Mouse (Mus musculus): ENCODE measurements at regions not wholly inside any gene's neighbourhood (a gene's known extent, or its start where the extent isn't known, plus 50 kb on each side); places are given as distances from the start of the nearest gene placed in this dataset.

DNA sequence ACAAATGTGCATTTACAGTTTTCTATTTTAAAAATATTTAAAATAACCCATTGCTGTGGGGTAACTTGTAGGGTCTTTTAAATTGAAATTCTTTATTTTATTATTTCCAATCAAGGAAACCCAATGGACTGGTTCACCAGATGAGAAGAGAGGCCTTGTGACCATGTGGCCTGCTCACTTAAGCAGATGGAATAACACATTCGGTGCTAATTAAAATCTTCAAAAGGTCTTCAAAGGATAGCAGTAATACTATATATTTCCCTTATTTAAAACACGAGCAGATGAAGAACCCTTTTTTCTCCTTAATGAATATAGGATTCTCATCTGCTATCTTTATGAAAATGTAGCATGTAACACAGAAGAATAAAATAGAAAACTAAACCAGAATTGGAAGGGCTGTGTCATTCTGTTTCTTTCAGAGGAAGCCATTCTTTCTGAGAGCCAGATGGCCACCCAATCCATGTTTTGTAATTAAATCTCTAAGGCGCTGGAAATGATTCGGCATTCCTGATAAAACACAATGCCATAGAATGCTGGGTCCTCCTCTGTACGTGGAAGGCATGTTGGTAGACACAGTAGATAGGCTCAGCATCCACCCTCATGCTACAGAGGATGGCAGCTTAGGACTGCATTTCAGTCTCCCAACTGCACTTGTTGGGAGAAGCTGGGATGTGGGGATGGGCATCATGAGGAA lies 134.4 kb upstream of the Cttnbp2 start:
- H3K9ac ChIP-seq, result no peak overlapping the region
- H3K4me3 ChIP-seq, result no peak overlapping the region
- H3K27me3 ChIP-seq (replicated peaks), result no peaks in the 10 kb centered on the region
- H3K4me2 ChIP-seq, result no peak overlapping the region
- H3K9me3 ChIP-seq, result no peaks in the 10 kb centered on the region
- no peak overlapping the region for H3K27ac ChIP-seq (replicated peaks)
- no peak for ATAC-seq (ENCODE audit: extremely low read depth, insufficient number of reproducible peaks, low FRiP score, low TSS enrichment)
- 76% methylated on average over 5 of the region's 5 CpGs for WGBS
- H3K4me1 ChIP-seq, result peaks cover 10% of the 10 kb centered on the region; the same call in 1 of the 2 replicates
- no peaks in the 10 kb centered on the region for H3K36me3 ChIP-seq

DNA sequence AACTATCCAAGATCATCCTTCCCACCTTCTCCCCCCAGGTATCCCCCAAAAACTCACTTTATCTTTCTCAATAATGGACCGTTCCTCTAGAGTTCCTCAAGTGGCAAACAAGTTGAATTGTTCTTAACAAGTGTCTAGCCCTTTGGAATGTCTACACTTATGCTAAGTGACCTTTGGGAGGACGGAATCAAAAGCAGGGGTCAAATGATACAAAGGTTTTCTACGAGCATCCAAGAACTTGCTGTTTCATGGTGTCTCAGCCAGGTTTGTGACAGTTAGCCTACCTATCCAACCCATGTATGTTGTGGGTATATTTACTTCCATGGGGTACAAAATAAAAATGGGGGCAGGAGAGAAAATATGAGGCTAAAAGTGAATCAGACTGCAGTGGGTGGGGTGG lies 136.7 kb upstream of the Cttnbp2 start:
- Histone ChIP-seq H3K36me3 (no peaks in the 10 kb centered on the region), H3K9me3 (no peaks in the 10 kb centered on the region), H3K27ac (replicated peaks) (no peak overlapping the region), H3K9ac (no peak overlapping the region), H3K4me2 (no peak overlapping the region), H3K4me1 (peaks cover 10% of the 10 kb centered on the region; the same call in 1 of the 2 replicates), H3K27me3 (replicated peaks) (no peaks in the 10 kb centered on the region), H3K4me3 (no peak overlapping the region)
- WGBS, result 62% methylated on average over 3 of the region's 3 CpGs
- ATAC-seq (ENCODE audit: extremely low read depth, insufficient number of reproducible peaks, low FRiP score, low TSS enrichment), result no peak

DNA sequence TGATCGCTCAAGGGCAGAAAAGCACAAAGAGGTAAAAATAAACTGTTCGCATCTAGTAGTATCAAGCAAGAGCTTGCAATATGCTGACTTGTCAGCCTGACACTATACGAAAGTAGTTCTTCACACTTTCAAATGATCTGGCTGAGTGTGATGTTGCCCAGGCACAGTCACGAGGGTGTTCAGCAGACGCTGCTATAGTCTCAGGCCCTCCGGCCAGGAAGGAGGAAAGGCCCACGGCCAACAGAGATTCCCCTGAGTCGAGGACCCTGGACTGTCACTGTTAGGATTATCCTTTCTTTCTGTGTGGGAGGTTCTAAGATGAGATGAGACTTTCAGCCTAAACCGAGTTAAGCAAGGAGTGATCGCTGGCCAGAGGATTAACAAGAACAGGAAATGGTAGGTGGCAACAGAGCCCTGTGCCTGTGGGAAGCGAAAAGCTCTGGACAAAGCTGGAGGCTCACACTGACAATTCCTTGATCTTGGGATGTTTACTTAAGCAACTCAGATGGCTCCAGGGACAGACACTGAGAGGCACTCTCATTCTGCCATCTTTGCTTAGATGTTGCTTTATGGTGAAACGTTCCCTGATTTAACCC lies 137.5 kb upstream of the Cttnbp2 start:
- Histone ChIP-seq H3K4me3 (no peak overlapping the region), H3K36me3 (no peaks in the 10 kb centered on the region), H3K4me1 (peaks cover 10% of the 10 kb centered on the region; the same call in 1 of the 2 replicates), H3K4me2 (no peak overlapping the region), H3K27me3 (replicated peaks) (no peaks in the 10 kb centered on the region), H3K27ac (replicated peaks) (peak overlapping the region; percentile 24; the same call in 1 of the 2 replicates), H3K9ac (no peak overlapping the region), H3K9me3 (no peaks in the 10 kb centered on the region)
- 38% methylated on average over 12 of the region's 12 CpGs for WGBS
- no peak for ATAC-seq (ENCODE audit: extremely low read depth, insufficient number of reproducible peaks, low FRiP score, low TSS enrichment)

DNA sequence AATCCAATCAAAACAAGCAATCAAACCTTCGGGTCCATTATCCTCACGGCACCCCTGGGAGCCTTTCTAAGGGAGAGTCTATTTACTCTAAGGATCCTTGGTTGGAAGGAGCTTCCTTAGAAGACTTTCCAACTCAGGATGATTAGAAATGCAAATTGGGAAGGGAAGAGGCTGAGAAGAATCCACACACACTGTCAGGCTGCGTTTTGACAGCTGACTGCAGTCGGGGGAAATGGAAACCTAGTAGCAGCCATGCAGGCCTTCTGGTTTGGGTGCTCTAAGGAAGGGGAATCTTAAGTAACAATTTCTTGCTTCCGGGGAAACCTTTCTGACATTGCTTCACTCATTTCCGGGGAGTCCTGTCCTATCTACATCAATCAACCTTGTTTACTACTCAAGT lies 139.6 kb upstream of the Cttnbp2 start:
- peaks cover 10% of the 10 kb centered on the region; the same call in 1 of the 2 replicates for H3K4me1 ChIP-seq
- no peak overlapping the region for H3K27ac ChIP-seq (replicated peaks)
- H3K9me3 ChIP-seq, result no peaks in the 10 kb centered on the region
- no peaks in the 10 kb centered on the region for H3K27me3 ChIP-seq (replicated peaks)
- no peak overlapping the region for H3K4me2 ChIP-seq
- H3K9ac ChIP-seq, result no peak overlapping the region
- no peaks in the 10 kb centered on the region for H3K36me3 ChIP-seq
- no peak overlapping the region for H3K4me3 ChIP-seq
- no peak for ATAC-seq (ENCODE audit: extremely low read depth, insufficient number of reproducible peaks, low FRiP score, low TSS enrichment)
- 57% methylated on average over 6 of the region's 6 CpGs for WGBS

DNA sequence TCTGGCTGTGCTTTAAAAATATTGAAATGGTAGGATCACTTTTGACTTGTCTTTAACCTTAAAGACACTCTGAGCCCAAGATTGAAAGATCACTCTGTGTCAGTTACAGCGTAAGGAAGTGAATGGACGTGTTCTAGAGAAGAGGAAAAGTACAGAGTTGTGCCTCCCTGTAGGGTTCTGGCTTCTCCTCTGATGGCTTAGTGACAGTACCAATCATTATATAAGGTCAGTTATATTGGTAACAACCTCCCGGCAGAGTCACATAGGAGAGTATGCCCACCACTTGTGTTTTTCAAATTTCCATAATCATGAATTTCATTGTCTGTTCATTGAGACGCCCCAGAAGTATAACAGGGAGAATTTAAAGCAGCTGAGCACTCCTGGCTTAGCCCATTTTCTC lies 141.6 kb upstream of the Cttnbp2 start:
- H3K27ac ChIP-seq (replicated peaks), result no peak overlapping the region
- H3K9me3 ChIP-seq, result no peaks in the 10 kb centered on the region
- H3K4me2 ChIP-seq, result no peak overlapping the region
- no peaks in the 10 kb centered on the region for H3K36me3 ChIP-seq
- H3K27me3 ChIP-seq (replicated peaks), result no peaks in the 10 kb centered on the region
- no peak overlapping the region for H3K9ac ChIP-seq
- WGBS, result 84% methylated on average over 4 of the region's 4 CpGs
- H3K4me3 ChIP-seq, result no peak overlapping the region
- no peak for ATAC-seq (ENCODE audit: extremely low read depth, insufficient number of reproducible peaks, low FRiP score, low TSS enrichment)
- peaks cover 10% of the 10 kb centered on the region; the same call in 1 of the 2 replicates for H3K4me1 ChIP-seq

DNA sequence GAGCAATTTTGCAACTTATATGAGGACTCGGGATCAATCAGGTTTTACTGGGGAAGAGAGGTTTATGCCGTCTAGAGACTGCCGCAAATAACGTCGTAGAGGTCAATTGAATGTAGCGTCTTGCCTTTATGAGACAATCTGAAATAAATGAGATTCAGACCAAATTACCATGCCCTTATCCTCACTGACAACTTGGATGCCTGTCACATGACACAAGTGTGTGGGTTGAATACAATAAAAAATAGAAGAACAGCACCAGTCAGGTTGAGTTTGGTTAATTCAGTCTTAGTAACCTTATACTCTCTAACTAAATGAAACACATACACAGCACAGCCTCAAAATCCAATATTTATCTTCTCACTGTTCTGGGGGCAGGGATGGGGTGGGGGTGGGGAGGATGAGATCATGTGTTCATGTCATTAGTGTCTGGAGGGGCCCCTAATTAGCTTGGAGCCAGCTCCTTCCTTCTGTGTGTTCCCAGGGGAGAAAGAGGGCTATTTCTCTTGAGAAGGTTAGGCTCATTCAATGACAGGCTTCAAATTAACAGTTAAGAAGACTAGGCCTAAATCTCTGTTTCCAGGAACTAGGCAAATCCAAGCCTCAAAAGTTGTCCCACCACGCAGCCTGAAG lies 142.2 kb upstream of the Cttnbp2 start:
- H3K36me3 ChIP-seq, result no peaks in the 10 kb centered on the region
- WGBS, result 80% methylated on average over 7 of the region's 7 CpGs
- no peaks in the 10 kb centered on the region for H3K9me3 ChIP-seq
- H3K4me2 ChIP-seq, result no peak overlapping the region
- H3K27ac ChIP-seq (replicated peaks), result no peak overlapping the region
- H3K4me1 ChIP-seq, result peaks cover 8% of the 10 kb centered on the region; the same call in 1 of the 2 replicates
- ATAC-seq (ENCODE audit: extremely low read depth, insufficient number of reproducible peaks, low FRiP score, low TSS enrichment), result no peak
- no peak overlapping the region for H3K4me3 ChIP-seq
- no peaks in the 10 kb centered on the region for H3K27me3 ChIP-seq (replicated peaks)
- H3K9ac ChIP-seq, result no peak overlapping the region

DNA sequence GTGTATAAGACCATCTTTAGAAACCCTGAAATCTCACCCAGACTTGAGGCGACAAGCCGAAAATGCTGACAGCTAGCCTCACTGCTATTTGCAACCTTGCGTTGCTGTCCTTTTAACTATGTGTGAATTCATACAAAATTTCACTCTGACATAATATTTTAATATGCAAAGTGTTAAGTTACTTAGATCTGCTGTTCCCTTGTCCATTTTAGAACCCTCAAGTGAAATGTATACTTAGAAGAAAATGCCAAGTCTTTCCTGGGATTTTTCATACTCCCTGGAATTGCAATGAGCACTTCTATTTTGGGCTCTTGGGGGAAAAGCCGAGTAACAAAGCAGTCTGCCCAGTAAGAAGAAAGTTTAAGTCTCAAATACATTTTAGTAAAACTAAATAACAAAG lies 150.0 kb upstream of the Cttnbp2 start:
- no peak overlapping the region for H3K9ac ChIP-seq
- no peaks in the 10 kb centered on the region; the same call in 1 of the 2 replicates for H3K4me1 ChIP-seq
- no peak overlapping the region for H3K4me2 ChIP-seq
- H3K36me3 ChIP-seq, result no peaks in the 10 kb centered on the region
- no peaks in the 10 kb centered on the region for H3K9me3 ChIP-seq
- H3K27me3 ChIP-seq (replicated peaks), result no peaks in the 10 kb centered on the region
- 79% methylated on average over 4 of the region's 4 CpGs for WGBS
- no peak for ATAC-seq (ENCODE audit: extremely low read depth, insufficient number of reproducible peaks, low FRiP score, low TSS enrichment)
- no peak overlapping the region for H3K27ac ChIP-seq (replicated peaks)
- no peak overlapping the region for H3K4me3 ChIP-seq

DNA sequence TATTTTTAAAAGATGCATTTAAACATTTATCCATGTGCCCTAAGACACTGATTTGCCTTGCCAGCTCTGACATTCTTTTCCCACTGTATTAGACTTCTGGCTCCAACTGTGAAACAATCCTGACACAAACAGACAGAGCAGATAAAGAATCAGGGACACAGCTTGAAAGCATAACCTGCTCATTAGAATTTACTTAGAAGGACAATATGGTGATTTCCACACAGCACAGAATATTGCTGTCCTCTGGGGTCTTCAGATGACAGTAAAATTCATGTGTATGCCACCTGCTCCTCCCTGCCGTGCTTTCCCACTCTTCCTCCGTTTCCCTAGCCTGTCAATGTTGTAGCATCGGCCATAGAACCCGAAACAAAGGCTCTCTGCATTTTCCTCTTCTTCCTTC lies 151.3 kb upstream of the Cttnbp2 start:
- H3K4me1 ChIP-seq, result no peaks in the 10 kb centered on the region; the same call in 1 of the 2 replicates
- ATAC-seq (ENCODE audit: extremely low read depth, insufficient number of reproducible peaks, low FRiP score, low TSS enrichment), result no peak
- H3K36me3 ChIP-seq, result no peaks in the 10 kb centered on the region
- 63% methylated on average over 4 of the region's 4 CpGs for WGBS
- H3K4me2 ChIP-seq, result no peak overlapping the region
- no peak overlapping the region for H3K27ac ChIP-seq (replicated peaks)
- H3K27me3 ChIP-seq (replicated peaks), result no peaks in the 10 kb centered on the region
- no peak overlapping the region for H3K4me3 ChIP-seq
- no peaks in the 10 kb centered on the region for H3K9me3 ChIP-seq
- H3K9ac ChIP-seq, result no peak overlapping the region

DNA sequence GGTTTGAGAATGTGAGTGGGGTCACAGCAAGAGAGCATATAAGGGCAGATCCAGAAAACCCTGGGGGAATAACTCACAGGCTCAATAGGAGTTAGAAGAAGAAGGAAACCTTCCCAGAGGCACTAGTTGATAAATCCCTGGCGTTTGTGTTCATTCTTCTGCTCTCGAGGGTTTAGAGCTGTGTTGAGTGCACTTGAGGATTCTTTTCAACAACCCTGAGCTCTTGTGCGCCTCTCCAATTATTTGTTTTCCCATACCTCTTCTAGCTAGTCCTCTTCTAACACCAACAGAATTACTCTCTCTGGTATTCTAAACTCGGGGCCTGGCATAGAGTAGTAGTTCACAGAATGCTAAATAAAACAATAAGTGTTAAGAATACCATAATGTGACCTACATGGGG lies 151.9 kb upstream of the Cttnbp2 start:
- ATAC-seq (ENCODE audit: extremely low read depth, insufficient number of reproducible peaks, low FRiP score, low TSS enrichment), result no peak
- H3K27me3 ChIP-seq (replicated peaks), result no peaks in the 10 kb centered on the region
- H3K36me3 ChIP-seq, result no peaks in the 10 kb centered on the region
- H3K27ac ChIP-seq (replicated peaks), result no peak overlapping the region
- no peak overlapping the region for H3K4me3 ChIP-seq
- H3K9ac ChIP-seq, result no peak overlapping the region
- no peaks in the 10 kb centered on the region; the same call in 1 of the 2 replicates for H3K4me1 ChIP-seq
- no peak overlapping the region for H3K4me2 ChIP-seq
- H3K9me3 ChIP-seq, result no peaks in the 10 kb centered on the region
- WGBS, result 39% methylated on average over 4 of the region's 4 CpGs

DNA sequence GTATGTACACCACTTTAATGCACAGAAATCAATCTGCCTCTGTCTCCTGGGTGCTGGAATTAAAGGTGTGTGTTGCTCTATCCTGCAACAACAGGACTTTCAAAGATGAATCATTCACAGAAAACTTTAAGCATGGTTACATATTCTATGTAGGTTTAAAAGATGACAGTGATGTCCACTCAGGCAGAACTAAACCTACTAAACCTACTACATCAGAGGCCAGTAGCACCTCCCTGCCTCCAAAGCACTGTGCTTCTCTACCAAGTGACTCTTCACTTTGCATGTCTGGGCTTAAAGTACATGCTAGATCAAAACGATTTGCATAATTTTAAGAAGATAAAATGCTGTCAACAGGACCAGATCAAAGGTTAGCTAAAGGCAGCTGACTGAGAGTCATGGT lies 156.0 kb upstream of the Cttnbp2 start:
- no peak for ATAC-seq (ENCODE audit: extremely low read depth, insufficient number of reproducible peaks, low FRiP score, low TSS enrichment)
- Histone ChIP-seq H3K36me3 (no peaks in the 10 kb centered on the region), H3K9ac (no peak overlapping the region), H3K4me1 (no peaks in the 10 kb centered on the region; the same call in 1 of the 2 replicates), H3K4me2 (no peak overlapping the region), H3K4me3 (no peak overlapping the region), H3K27ac (replicated peaks) (no peak overlapping the region), H3K9me3 (no peaks in the 10 kb centered on the region), H3K27me3 (replicated peaks) (no peaks in the 10 kb centered on the region)
- WGBS, result 65% methylated on average over 1 of the region's 1 CpGs

DNA sequence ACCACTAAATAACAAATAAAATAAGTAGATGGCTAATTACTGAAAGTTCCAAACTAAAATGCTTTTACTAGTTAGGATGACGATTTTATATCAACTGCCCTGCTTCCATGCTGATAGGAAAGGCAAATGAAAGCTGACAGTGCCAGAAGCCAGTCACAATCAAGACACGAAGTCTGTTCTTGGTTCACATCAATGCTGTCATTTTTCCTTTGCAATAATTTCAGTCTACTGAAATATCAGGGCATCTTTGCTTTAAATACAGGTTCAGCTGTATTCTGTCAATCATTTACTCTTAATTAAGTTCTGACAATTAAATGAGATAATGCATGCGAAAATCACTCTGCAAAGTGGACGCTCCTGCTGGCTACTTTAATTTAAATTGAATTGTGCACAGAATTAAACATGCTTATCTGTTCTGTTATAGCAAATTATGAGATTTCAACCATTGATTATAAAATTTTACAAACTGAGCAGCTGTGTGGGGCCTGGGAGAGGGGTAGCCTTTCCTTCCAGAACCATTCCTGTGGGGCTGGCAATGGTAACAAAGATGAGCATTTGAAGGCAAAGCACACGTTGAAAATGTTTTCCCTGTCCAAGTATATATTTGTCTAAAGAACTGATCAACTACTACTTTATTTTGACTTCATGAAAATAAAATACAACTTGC lies 160.1 kb upstream of the Cttnbp2 start:
- no peaks in the 10 kb centered on the region for H3K36me3 ChIP-seq
- no peaks in the 10 kb centered on the region for H3K9me3 ChIP-seq
- H3K4me1 ChIP-seq, result no peaks in the 10 kb centered on the region
- 61% methylated on average over 5 of the region's 5 CpGs for WGBS
- no peak overlapping the region for H3K4me3 ChIP-seq
- no peak overlapping the region for H3K9ac ChIP-seq
- ATAC-seq (ENCODE audit: extremely low read depth, insufficient number of reproducible peaks, low FRiP score, low TSS enrichment), result no peak
- H3K27ac ChIP-seq (replicated peaks), result no peak overlapping the region
- no peaks in the 10 kb centered on the region for H3K27me3 ChIP-seq (replicated peaks)
- no peak overlapping the region for H3K4me2 ChIP-seq
